Mouse (Mus musculus): ENCODE data around the gene Mapk11. TPM values are rescaled to one million over a fixed set of nuclear protein-coding genes. Genes with fewer than 3 reads are reported as not detected.

Gene Mapk11
- polyA plus RNA-seq, 1 experiment from 2014 or later = 13.3 TPM

GRCm38 (mm10) chr15:89169431-89169830 is 20.0 kb upstream of the Mapk11 start:
- DNase-seq = peak; percentile 90
- WGBS = 4% methylated on average over 10 of the region's 10 CpGs
- peak overlapping the region; percentile 51 for H3K27ac ChIP-seq (ENCODE audit: low read depth)
- peak overlapping the region; percentile 33; the same call in 1 of the 2 replicates for H3K9ac ChIP-seq
- peaks cover 49% of the 10 kb centered on the region for H3K36me3 ChIP-seq (ENCODE audit: insufficient read depth)
- peak overlapping the region; percentile 45 for H3K4me2 ChIP-seq
- peaks cover 20% of the 10 kb centered on the region for H3K4me1 ChIP-seq (ENCODE audit: insufficient read depth)
- no peaks in the 10 kb centered on the region for H3K9me3 ChIP-seq (ENCODE audit: low read depth, low read length)
- TF ChIP-seq CTCF (IDR thresholded peaks at IDR 0.05; ENCODE audit: low read depth) = no peak
- H3K27me3 ChIP-seq (ENCODE audit: insufficient read depth, low read length) = no peaks in the 10 kb centered on the region
- peak; percentile 78 for ATAC-seq (ENCODE audit: insufficient read depth)
- peak overlapping the region; percentile 16; the same call in 1 of the 2 replicates for H3K4me3 ChIP-seq (ENCODE audit: low read depth, low read length)

DNA sequence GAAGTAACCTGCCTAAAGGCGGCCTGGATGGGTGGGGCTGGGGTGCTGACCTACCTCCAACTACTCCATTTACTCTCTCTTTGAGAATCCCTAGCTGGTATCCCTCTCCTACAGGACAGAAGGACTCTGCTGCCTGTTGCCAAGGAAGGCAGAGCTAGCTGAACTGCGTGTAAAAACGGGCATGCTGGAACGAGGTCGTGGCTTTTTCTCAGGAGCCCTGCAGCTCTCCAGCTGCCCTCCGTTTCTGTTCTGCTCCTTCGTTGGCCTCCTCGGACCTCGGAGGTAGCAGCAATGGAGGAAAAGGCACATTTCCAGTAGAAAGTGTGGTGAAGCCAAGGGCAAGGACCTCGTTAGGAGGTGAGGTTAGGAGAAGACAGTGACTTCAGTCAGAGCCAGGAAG is 19.5 kb upstream of the Mapk11 start:
- H3K36me3 ChIP-seq (ENCODE audit: insufficient read depth) = peaks cover 54% of the 10 kb centered on the region
- no peak for TF ChIP-seq CTCF (IDR thresholded peaks at IDR 0.05; ENCODE audit: low read depth)
- H3K27ac ChIP-seq (ENCODE audit: low read depth) = peak overlapping the region; percentile 51
- H3K4me2 ChIP-seq = peak overlapping the region; percentile 45
- DNase-seq = no peak
- 36% methylated on average over 10 of the region's 10 CpGs for WGBS
- no peaks in the 10 kb centered on the region for H3K9me3 ChIP-seq (ENCODE audit: low read depth, low read length)
- peak overlapping the region; percentile 16; the same call in 1 of the 2 replicates for H3K4me3 ChIP-seq (ENCODE audit: low read depth, low read length)
- no peaks in the 10 kb centered on the region for H3K27me3 ChIP-seq (ENCODE audit: insufficient read depth, low read length)
- peak overlapping the region; percentile 33 for H3K9ac ChIP-seq
- H3K4me1 ChIP-seq (ENCODE audit: insufficient read depth) = peaks cover 16% of the 10 kb centered on the region
- ATAC-seq (ENCODE audit: insufficient read depth) = no peak

DNA sequence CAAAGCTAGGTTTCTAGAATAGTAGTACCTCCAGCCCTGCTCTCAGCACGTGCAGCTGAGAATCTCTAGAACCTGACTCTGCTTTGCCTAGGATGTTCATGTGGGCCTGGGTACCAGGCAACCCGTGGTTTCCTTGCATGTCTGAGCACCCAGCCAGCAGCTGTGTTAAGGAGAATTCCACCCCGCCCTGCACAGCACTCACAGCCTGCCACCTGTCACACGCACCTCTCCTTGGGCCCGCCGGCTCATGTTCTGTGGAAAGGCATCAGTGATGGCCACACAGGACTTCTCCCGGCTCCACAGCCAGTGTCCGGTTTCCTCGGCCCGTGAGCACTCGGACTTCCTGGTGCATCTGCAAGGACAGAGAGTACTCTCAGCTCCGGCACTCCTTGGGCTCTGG is 16.1 kb upstream of the Mapk11 start:
- Histone ChIP-seq H3K4me2 (no peak overlapping the region), H3K27ac (ENCODE audit: low read depth) (no peak overlapping the region), H3K9me3 (ENCODE audit: low read depth, low read length) (no peaks in the 10 kb centered on the region), H3K36me3 (ENCODE audit: insufficient read depth) (peaks cover 89% of the 10 kb centered on the region), H3K4me1 (ENCODE audit: insufficient read depth) (peaks cover 13% of the 10 kb centered on the region), H3K4me3 (ENCODE audit: low read depth, low read length) (no peak overlapping the region), H3K27me3 (ENCODE audit: insufficient read depth, low read length) (no peaks in the 10 kb centered on the region), H3K9ac (no peak overlapping the region)
- TF ChIP-seq CTCF (IDR thresholded peaks at IDR 0.05; ENCODE audit: low read depth) = no peak
- no peak for ATAC-seq (ENCODE audit: insufficient read depth)
- no peak for DNase-seq
- WGBS = 89% methylated on average over 12 of the region's 12 CpGs

DNA sequence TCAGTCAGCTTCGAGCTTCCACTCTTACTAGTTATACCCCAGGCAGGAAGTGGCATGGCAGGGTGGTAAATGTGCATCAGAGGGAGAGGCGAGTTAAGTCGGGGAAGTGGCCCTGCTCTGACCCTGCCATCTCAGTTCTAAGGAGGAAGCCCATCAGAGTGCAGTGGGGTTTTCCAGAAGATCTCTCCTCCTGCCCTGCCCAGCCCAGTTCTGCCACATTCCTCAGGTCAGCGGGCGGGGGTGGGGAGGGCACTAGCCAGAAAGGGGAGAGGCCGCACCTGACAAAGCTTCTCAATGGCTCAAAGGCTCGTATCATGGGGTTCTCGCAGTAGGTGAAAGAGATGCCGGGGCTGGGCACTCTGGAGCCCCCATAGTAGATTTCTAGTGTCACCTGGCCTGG is 12.0 kb upstream of the Mapk11 start:
- Histone ChIP-seq H3K27ac (ENCODE audit: low read depth) (peak overlapping the region; percentile 24; the same call in 1 of the 2 replicates), H3K9ac (no peak overlapping the region), H3K36me3 (ENCODE audit: insufficient read depth) (peaks cover 100% of the 10 kb centered on the region), H3K4me3 (ENCODE audit: low read depth, low read length) (no peak overlapping the region), H3K27me3 (ENCODE audit: insufficient read depth, low read length) (no peaks in the 10 kb centered on the region), H3K4me2 (no peak overlapping the region), H3K9me3 (ENCODE audit: low read depth, low read length) (no peaks in the 10 kb centered on the region), H3K4me1 (ENCODE audit: insufficient read depth) (no peaks in the 10 kb centered on the region)
- WGBS = 66% methylated on average over 9 of the region's 9 CpGs
- TF ChIP-seq CTCF (IDR thresholded peaks at IDR 0.05; ENCODE audit: low read depth) = no peak
- peak; percentile 20 for DNase-seq
- ATAC-seq (ENCODE audit: insufficient read depth) = peak; percentile 36; the same call in 1 of the 2 replicates

DNA sequence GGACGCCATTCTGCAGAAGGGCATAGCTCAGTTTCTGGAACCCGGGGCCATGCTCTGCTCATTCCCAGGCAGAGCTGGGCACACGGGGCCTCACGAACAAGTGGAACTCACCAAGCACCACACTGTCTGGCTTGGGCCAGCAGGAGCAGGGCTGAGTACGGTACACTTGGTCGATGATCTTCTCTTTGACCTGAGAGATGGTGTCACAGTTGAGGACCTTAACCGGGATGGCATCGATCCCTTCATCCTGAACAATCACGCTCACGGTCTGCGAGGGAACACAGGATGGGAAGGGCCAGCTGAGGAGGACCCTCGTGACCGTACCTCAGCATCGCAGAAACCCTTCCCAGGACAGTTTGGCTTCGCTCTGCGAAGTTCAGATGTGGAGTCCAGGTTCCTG is 9.1 kb upstream of the Mapk11 start:
- no peak for DNase-seq
- Histone ChIP-seq H3K4me3 (ENCODE audit: low read depth, low read length) (no peak overlapping the region), H3K9ac (no peak overlapping the region), H3K4me2 (no peak overlapping the region), H3K9me3 (ENCODE audit: low read depth, low read length) (no peaks in the 10 kb centered on the region), H3K27ac (ENCODE audit: low read depth) (no peak overlapping the region), H3K36me3 (ENCODE audit: insufficient read depth) (peaks cover 98% of the 10 kb centered on the region), H3K4me1 (ENCODE audit: insufficient read depth) (no peaks in the 10 kb centered on the region), H3K27me3 (ENCODE audit: insufficient read depth, low read length) (no peaks in the 10 kb centered on the region)
- 92% methylated on average over 16 of the region's 16 CpGs for WGBS
- no peak for TF ChIP-seq CTCF (IDR thresholded peaks at IDR 0.05; ENCODE audit: low read depth)
- no peak for ATAC-seq (ENCODE audit: insufficient read depth)

GRCm38 (mm10) chr15:89157954-89158353 is 8.5 kb upstream of the Mapk11 start:
- ATAC-seq (ENCODE audit: insufficient read depth) (peak; percentile 25; the same call in 1 of the 2 replicates), DNase-seq (peak; percentile 78)
- Histone ChIP-seq H3K9ac (no peak overlapping the region), H3K36me3 (ENCODE audit: insufficient read depth) (peaks cover 95% of the 10 kb centered on the region), H3K4me2 (no peak overlapping the region), H3K4me3 (ENCODE audit: low read depth, low read length) (no peak overlapping the region), H3K27me3 (ENCODE audit: insufficient read depth, low read length) (no peaks in the 10 kb centered on the region), H3K27ac (ENCODE audit: low read depth) (no peak overlapping the region), H3K9me3 (ENCODE audit: low read depth, low read length) (no peaks in the 10 kb centered on the region), H3K4me1 (ENCODE audit: insufficient read depth) (no peaks in the 10 kb centered on the region)
- peak; percentile 87 for TF ChIP-seq CTCF (IDR thresholded peaks at IDR 0.05; ENCODE audit: low read depth)
- 59% methylated on average over 7 of the region's 7 CpGs for WGBS

GRCm38 (mm10) chr15:89152312-89152711 is 2.9 kb upstream of the Mapk11 start:
- Histone ChIP-seq H3K9ac (no peak overlapping the region), H3K4me3 (ENCODE audit: low read depth, low read length) (no peak overlapping the region), H3K27me3 (ENCODE audit: insufficient read depth, low read length) (peaks cover 27% of the 10 kb centered on the region), H3K4me1 (ENCODE audit: insufficient read depth) (peaks cover 7% of the 10 kb centered on the region), H3K9me3 (ENCODE audit: low read depth, low read length) (no peaks in the 10 kb centered on the region), H3K36me3 (ENCODE audit: insufficient read depth) (peaks cover 38% of the 10 kb centered on the region), H3K27ac (ENCODE audit: low read depth) (no peak overlapping the region), H3K4me2 (no peak overlapping the region)
- no peak for TF ChIP-seq CTCF (IDR thresholded peaks at IDR 0.05; ENCODE audit: low read depth)
- no peak for DNase-seq
- no peak for ATAC-seq (ENCODE audit: insufficient read depth)

GRCm38 (mm10) chr15:89150041-89150390 is 588 bp upstream of the Mapk11 start:
- Histone ChIP-seq H3K4me2 (peak overlapping the region; percentile 76), H3K36me3 (ENCODE audit: insufficient read depth) (peaks cover 15% of the 10 kb centered on the region), H3K4me1 (ENCODE audit: insufficient read depth) (peaks cover 7% of the 10 kb centered on the region), H3K4me3 (ENCODE audit: low read depth, low read length) (peak overlapping the region; percentile 55), H3K27ac (ENCODE audit: low read depth) (no peak overlapping the region), H3K9ac (peak overlapping the region; percentile 62; the same call in 1 of the 2 replicates), H3K27me3 (ENCODE audit: insufficient read depth, low read length) (peaks cover 50% of the 10 kb centered on the region), H3K9me3 (ENCODE audit: low read depth, low read length) (no peaks in the 10 kb centered on the region)
- 1% methylated on average over 13 of the region's 13 CpGs for WGBS
- peak; percentile 80 for DNase-seq
- TF ChIP-seq CTCF (IDR thresholded peaks at IDR 0.05; ENCODE audit: low read depth) = no peak
- no peak for ATAC-seq (ENCODE audit: insufficient read depth)

Measured in lung, embryonic 14.5 days (tissue).